Mouse (Mus musculus) myocyte (in vitro differentiated cells): ENCODE measurements around the gene Cacna1d. TPM values are rescaled to one million over a fixed set of nuclear protein-coding genes. Genes with fewer than 3 reads are reported as not detected.

Experiments used
- H3K27me3 ChIP-seq: one replicate; pipeline ENCODE4 v1.6.1; 2011; ENCODE audit not compliant: control insufficient read depth, insufficient read depth, insufficient read length
- H3K36me3 ChIP-seq: one replicate; pipeline ENCODE4 v1.6.1; 2011; ENCODE audit not compliant: control insufficient read depth, insufficient read depth
- H3K4me2 ChIP-seq: one replicate; pipeline ENCODE4 v1.6.1; 2011; ENCODE audit warnings: low read depth, control low read depth
- H3K4me3 ChIP-seq: one replicate; pipeline ENCODE4 v1.5.1; 2011; ENCODE audit warnings: mild to moderate bottlenecking, control low read depth, moderate library complexity
- H3K79me2 ChIP-seq: one replicate; pipeline ENCODE4 v1.6.1; 2011; ENCODE audit not compliant: control insufficient read depth, insufficient read depth
- H3ac ChIP-seq: one replicate; pipeline ENCODE4 v1.6.1; 2011; ENCODE audit not compliant: control insufficient read depth, insufficient read length
- CEBPB ChIP-seq: IDR thresholded peaks from 2 replicates; pipeline ENCODE4 v1.6.1; 2011; ENCODE audit warnings: mild to moderate bottlenecking, moderate library complexity; ENCODE audit not compliant: poor library complexity, insufficient read depth, severe bottlenecking
- E2F4 ChIP-seq: IDR thresholded peaks from one replicate; pipeline ENCODE4 v1.6.1; 2011; ENCODE audit warnings: mild to moderate bottlenecking, control low read depth, moderate library complexity; ENCODE audit not compliant: insufficient read depth
- MAX ChIP-seq: IDR thresholded peaks from one replicate; pipeline ENCODE4 v1.6.1; 2011; ENCODE audit warnings: low read depth, mild to moderate bottlenecking, control low read depth
- MYOD1 ChIP-seq, 3 experiments: IDR thresholded peaks; one replicate each; pipeline ENCODE4 v1.6.1; 2011; ENCODE audit warnings: control low read depth in 2 of 3, low read depth in 2 of 3, mild to moderate bottlenecking in 2 of 3, moderate library complexity in 1 of 3; ENCODE audit not compliant: insufficient read length in 2 of 3, control insufficient read depth in 1 of 3
- MYOG ChIP-seq, 3 experiments: IDR thresholded peaks; one replicate each; pipeline ENCODE4 v1.6.1; 2011; ENCODE audit warnings: control low read depth in 2 of 3, low read depth in 2 of 3, mild to moderate bottlenecking in 2 of 3; ENCODE audit not compliant: insufficient read length in 2 of 3, control insufficient read depth in 1 of 3, insufficient read depth in 1 of 3
- POLR2A ChIP-seq: IDR thresholded peaks from one replicate; pipeline ENCODE4 v1.6.1; 2011; ENCODE audit warnings: low read depth, mild to moderate bottlenecking, control low read depth, moderate library complexity; ENCODE audit not compliant: insufficient read length
- POLR2AphosphoS2 ChIP-seq: IDR thresholded peaks from one replicate; pipeline ENCODE4 v1.6.1; 2011; ENCODE audit warnings: low read depth, control low read depth; ENCODE audit not compliant: insufficient read length
- REST ChIP-seq: IDR thresholded peaks from one replicate; pipeline ENCODE4 v1.6.1; 2011; ENCODE audit warnings: mild to moderate bottlenecking, control low read depth, moderate library complexity; ENCODE audit not compliant: insufficient read depth, insufficient read length
- SRF ChIP-seq: IDR thresholded peaks from one replicate; pipeline ENCODE4 v1.6.1; 2011; ENCODE audit warnings: low read depth; ENCODE audit not compliant: control insufficient read depth, insufficient read length
- TCF12 ChIP-seq: IDR thresholded peaks from one replicate; pipeline ENCODE4 v1.6.1; 2011; ENCODE audit warnings: mild to moderate bottlenecking, control low read depth; ENCODE audit not compliant: poor library complexity, insufficient read depth, severe bottlenecking
- TCF3 ChIP-seq: IDR thresholded peaks from one replicate; pipeline ENCODE4 v1.6.1; 2011; ENCODE audit warnings: low read depth, control low read depth; ENCODE audit not compliant: insufficient read length
- USF1 ChIP-seq: IDR thresholded peaks from one replicate; pipeline ENCODE4 v1.6.1; 2011; ENCODE audit warnings: low read depth, mild to moderate bottlenecking, control low read depth, moderate library complexity
- polyA plus RNA-seq: library from polyadenylated mRNA; unstranded; fragments of >200 nt; fragmentation: generic; extraction: Trizol; gene quantifications from one replicate; pipeline ENCODE4 v1.2.1, GENCODE M21; 2012; ENCODE audit warnings: missing spikeins

Gene Cacna1d
- polyA plus RNA-seq, 1 experiment = not detected

DNA sequence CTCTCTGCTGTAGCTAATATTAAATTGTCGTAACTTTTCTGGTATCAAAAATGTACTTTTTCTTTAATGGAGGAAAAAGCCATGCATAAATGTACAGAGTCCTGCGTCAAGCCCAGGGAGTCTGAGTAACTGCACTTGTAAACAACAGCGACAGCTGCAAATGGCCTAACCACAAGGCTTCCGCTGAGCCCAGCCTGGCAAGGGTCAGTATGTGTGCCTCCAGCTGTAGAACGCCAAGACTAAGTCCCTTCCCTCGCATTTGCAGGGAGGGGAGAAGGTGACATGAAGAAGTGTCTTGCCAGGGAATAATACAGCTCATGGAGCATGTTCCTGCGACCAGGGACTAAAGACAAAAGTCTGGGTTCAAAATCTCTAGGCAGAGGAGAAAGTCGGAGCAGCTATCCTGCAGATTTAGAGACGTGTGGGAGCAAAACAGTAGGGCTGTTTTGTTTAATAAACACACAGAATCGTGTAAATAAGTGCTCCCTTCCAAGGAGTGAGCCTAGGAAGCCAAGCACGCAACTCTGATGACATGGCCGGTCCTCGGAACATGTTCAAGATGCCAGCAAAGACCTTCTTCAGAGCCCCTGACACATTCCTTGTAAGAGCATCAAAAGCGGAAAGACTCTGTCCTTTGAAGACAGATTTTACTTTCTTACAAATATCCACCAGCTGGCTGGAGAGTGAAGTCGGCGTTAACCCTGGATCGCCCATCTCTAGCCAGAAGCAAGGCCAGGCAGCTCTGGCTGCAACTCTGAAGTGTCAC is 160.7 kb downstream of the Cacna1d start:
- no peak overlapping the region for H3K4me2 ChIP-seq
- H3K36me3 ChIP-seq = no peaks in the 10 kb centered on the region
- H3ac ChIP-seq = no peak overlapping the region
- TF ChIP-seq E2F4 = no peak
- TF ChIP-seq MYOD1 (IDR thresholded peaks at IDR 0.05; ENCODE audit: control insufficient read depth in 1 of 3, insufficient read length in 2 of 3, low read depth in 2 of 3) = peak in 2 of 3 experiments; percentile 44 to 49
- H3K27me3 ChIP-seq = peaks cover 17% of the 10 kb centered on the region
- no peak overlapping the region for H3K4me3 ChIP-seq
- no peaks in the 10 kb centered on the region for H3K79me2 ChIP-seq

DNA sequence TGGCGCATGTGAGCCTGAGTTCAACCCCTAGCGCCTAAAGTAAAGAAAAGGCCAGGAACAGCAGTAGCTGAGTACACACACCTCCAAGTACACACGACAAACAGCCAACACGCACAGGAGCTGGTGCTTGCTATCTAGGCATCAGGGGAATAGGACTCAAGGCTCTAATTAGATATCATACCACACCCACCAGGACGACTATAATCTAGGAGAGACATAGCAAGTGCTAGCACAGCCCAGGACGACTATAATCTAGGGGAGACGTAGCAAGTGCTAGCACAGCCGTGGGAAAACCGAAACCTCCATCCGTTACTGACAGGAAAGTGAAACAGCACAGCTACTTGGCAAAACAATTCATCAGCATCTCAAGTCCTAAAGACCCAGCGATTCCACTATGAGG is 162.1 kb downstream of the Cacna1d start:
- Histone ChIP-seq H3K79me2 (no peaks in the 10 kb centered on the region), H3K27me3 (peaks cover 7% of the 10 kb centered on the region)
- no peak for TF ChIP-seq USF1
- TF ChIP-seq POLR2A = no peak
- TF ChIP-seq E2F4 = no peak
- no peak for TF ChIP-seq MYOG (IDR thresholded peaks at IDR 0.05; ENCODE audit: control insufficient read depth in 1 of 3, insufficient read depth in 1 of 3, insufficient read length in 2 of 3, low read depth in 2 of 3)
- TF ChIP-seq MYOD1 (IDR thresholded peaks at IDR 0.05; ENCODE audit: control insufficient read depth in 1 of 3, insufficient read length in 2 of 3, low read depth in 2 of 3) = no peak
- no peak for TF ChIP-seq CEBPB
- TF ChIP-seq REST = no peak

DNA sequence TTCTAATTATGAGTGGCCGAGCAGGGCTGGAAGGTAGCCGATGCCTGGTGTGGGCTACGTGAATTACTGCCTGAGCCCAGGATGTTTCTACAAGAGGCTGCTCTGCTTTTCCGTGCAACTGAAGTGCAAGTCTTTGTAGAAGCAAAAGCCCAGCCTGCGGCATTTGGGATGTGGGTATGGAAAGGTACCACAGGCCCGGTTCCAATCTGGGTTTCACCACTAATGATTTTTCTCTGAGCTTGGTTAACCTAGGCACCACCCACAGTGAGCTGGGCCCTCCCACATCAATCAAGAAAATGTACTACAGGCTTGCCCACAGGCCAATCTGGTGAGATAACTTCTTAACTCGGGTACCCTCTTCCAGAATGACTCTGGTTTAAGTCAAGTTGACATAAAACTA is 163.8 kb downstream of the Cacna1d start:
- TF ChIP-seq MYOG (IDR thresholded peaks at IDR 0.05; ENCODE audit: control insufficient read depth in 1 of 3, insufficient read depth in 1 of 3, insufficient read length in 2 of 3, low read depth in 2 of 3) (no peak), SRF (no peak), TCF3 (no peak), MAX (no peak), TCF12 (no peak), REST (no peak), MYOD1 (IDR thresholded peaks at IDR 0.05; ENCODE audit: control insufficient read depth in 1 of 3, insufficient read length in 2 of 3, low read depth in 2 of 3) (no peak), E2F4 (no peak), POLR2A (no peak), USF1 (no peak)
- Histone ChIP-seq H3K4me2 (no peak overlapping the region), H3K4me3 (no peak overlapping the region), H3ac (no peak overlapping the region), H3K36me3 (no peaks in the 10 kb centered on the region), H3K79me2 (no peaks in the 10 kb centered on the region), H3K27me3 (no peaks in the 10 kb centered on the region)

More for the DNA sequence above, 162.1 kb downstream of the Cacna1d start:
- no peaks in the 10 kb centered on the region for H3K36me3 ChIP-seq
- no peak overlapping the region for H3K4me2 ChIP-seq
- H3K4me3 ChIP-seq = no peak overlapping the region
- no peak overlapping the region for H3ac ChIP-seq

DNA sequence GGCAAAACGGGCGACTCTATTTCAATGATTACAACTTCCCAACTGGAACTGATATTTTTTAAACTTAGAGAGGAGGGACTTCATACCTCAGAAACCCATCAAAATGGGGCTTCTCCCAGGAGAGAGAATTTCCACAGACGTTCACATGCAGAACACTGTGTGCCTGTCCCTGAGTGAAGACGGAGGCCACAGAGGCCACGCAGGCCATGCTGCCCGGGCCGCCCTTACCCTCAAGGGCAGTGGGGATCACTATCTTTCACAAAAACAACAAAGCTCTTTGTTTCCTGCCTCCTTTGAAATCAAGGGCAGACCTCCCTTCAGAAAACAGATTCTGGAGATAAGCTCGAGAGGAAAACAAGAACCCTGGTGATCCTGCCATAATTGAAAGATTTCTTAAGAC is 164.2 kb downstream of the Cacna1d start:
- H3K27me3 ChIP-seq = no peaks in the 10 kb centered on the region
- no peak overlapping the region for H3ac ChIP-seq
- TF ChIP-seq E2F4 = no peak
- no peaks in the 10 kb centered on the region for H3K79me2 ChIP-seq
- no peak overlapping the region for H3K4me3 ChIP-seq
- no peak overlapping the region for H3K4me2 ChIP-seq
- no peaks in the 10 kb centered on the region for H3K36me3 ChIP-seq

DNA sequence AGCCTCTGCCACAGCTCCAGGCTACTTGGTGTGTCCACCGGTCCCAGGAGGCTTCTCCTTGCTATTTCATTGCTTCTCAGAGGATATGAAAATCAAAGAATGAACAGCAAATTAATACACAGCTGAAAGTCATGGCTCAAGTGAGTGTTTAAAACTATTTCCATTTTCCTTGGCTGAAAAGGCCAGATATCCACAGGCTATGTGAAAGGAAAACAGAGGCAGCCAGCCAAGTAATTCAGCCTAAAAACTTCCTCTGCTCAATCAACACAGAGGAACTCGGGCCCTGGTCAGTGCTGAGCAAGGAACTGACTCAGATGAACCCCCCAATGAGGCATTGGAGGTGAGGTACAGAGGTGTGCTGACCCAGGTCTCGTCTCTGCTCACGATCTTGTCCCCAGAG is 165.0 kb downstream of the Cacna1d start:
- H3K36me3 ChIP-seq = no peaks in the 10 kb centered on the region
- TF ChIP-seq REST = no peak
- no peak for TF ChIP-seq TCF3
- no peak for TF ChIP-seq POLR2A
- no peak for TF ChIP-seq MYOD1 (IDR thresholded peaks at IDR 0.05; ENCODE audit: control insufficient read depth in 1 of 3, insufficient read length in 2 of 3, low read depth in 2 of 3)
- no peak for TF ChIP-seq CEBPB
- TF ChIP-seq E2F4 = no peak
- no peak for TF ChIP-seq MYOG (IDR thresholded peaks at IDR 0.05; ENCODE audit: control insufficient read depth in 1 of 3, insufficient read depth in 1 of 3, insufficient read length in 2 of 3, low read depth in 2 of 3)
- TF ChIP-seq MAX = no peak
- TF ChIP-seq SRF = no peak
- no peak for TF ChIP-seq TCF12
- no peak for TF ChIP-seq POLR2AphosphoS2
- TF ChIP-seq USF1 = no peak
- no peaks in the 10 kb centered on the region for H3K27me3 ChIP-seq
- H3K79me2 ChIP-seq = no peaks in the 10 kb centered on the region
- H3ac ChIP-seq = no peak overlapping the region
- H3K4me3 ChIP-seq = no peak overlapping the region
- H3K4me2 ChIP-seq = no peak overlapping the region

DNA sequence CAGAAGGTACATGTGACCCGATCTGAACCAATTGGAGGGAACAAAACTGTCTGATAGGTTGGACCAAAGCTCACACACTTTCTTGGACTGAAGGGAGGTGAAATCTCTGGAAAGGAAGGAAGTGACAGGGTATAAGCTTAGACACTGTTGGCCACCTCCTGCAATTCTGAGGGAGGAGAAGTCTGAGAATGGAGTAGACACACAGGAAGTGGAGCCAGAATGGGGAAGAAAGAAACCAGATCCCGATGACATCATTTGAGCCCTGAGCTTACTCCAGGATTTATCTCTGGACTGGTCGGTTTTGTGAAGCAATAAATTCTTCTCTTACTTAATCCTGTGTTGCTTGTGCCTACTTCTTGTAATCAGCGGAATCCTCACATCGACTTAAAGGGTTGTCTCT is 166.3 kb downstream of the Cacna1d start:
- Histone ChIP-seq H3K36me3 (no peaks in the 10 kb centered on the region), H3ac (no peak overlapping the region), H3K4me2 (no peak overlapping the region), H3K4me3 (no peak overlapping the region), H3K27me3 (no peaks in the 10 kb centered on the region), H3K79me2 (no peaks in the 10 kb centered on the region)
- no peak for TF ChIP-seq POLR2AphosphoS2
- no peak for TF ChIP-seq POLR2A
- no peak for TF ChIP-seq REST
- no peak for TF ChIP-seq TCF12
- TF ChIP-seq USF1 = no peak
- TF ChIP-seq MYOG (IDR thresholded peaks at IDR 0.05; ENCODE audit: control insufficient read depth in 1 of 3, insufficient read depth in 1 of 3, insufficient read length in 2 of 3, low read depth in 2 of 3) = no peak
- TF ChIP-seq MYOD1 (IDR thresholded peaks at IDR 0.05; ENCODE audit: control insufficient read depth in 1 of 3, insufficient read length in 2 of 3, low read depth in 2 of 3) = no peak
- TF ChIP-seq SRF = no peak
- TF ChIP-seq MAX = no peak
- TF ChIP-seq E2F4 = no peak
- no peak for TF ChIP-seq CEBPB
- no peak for TF ChIP-seq TCF3
